Mouse (Mus musculus): ENCODE measurements around the gene Tmem169. TPM values are rescaled to one million over a fixed set of nuclear protein-coding genes. Genes with fewer than 3 reads are reported as not detected.

Tmem169 gene
- polyA plus RNA-seq, 1 experiment = 0.89 TPM

DNA sequence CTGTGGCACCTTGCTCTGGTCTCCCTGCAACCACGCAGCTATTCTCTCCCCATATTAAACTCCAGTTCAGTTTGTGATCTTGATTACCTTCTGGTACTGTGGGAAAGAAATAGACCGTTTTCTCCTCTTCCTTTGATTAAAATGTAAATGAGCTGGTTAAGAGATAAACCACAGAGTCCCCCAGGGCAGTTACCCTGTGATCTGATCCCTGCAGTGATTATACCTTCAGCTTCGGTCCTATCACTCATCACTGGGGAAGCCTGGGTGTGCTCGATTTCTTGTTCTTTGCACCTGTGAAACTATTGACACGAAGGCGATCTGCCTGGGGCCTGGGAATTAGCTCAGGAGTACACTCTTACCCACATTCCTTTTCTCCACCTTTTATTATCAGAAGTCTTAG lies 63.7 kb downstream of the Tmem169 start:
- TF ChIP-seq CTCF (IDR thresholded peaks at IDR 0.05; ENCODE audit: borderline replicate concordance, control insufficient read depth, extremely low read depth, insufficient read depth, low read length, poor library complexity) (no peak), POLR2A (IDR thresholded peaks at IDR 0.05; ENCODE audit: control insufficient read depth, extremely low read depth, insufficient read depth, low read length, poor library complexity) (no peak)
- no peaks in the 10 kb centered on the region for H3K4me1 ChIP-seq (replicated peaks; ENCODE audit: control insufficient read depth, insufficient read depth, low read length)
- H3K4me3 ChIP-seq (ENCODE audit: control insufficient read depth, insufficient read depth, low read length) = no peak overlapping the region
- no peak for DNase-seq
- H3K27ac ChIP-seq (ENCODE audit: control insufficient read depth, insufficient read depth, low read length) = no peak overlapping the region
- H3K27me3 ChIP-seq (ENCODE audit: control insufficient read depth, insufficient read depth, low read length) = no peaks in the 10 kb centered on the region
- peaks cover 5% of the 10 kb centered on the region; the same call in 1 of the 2 replicates for H3K36me3 ChIP-seq (ENCODE audit: control insufficient read depth, insufficient read depth, low read length)
- 70% methylated on average over 6 of the region's 6 CpGs for WGBS

Other genes starting within 250 kb of the Tmem169 start
- gene Mreg, start 72.1 kb upstream of the Tmem169 start, polyA plus RNA-seq (2012; rRNA removed) = 20.6 and 28.0 TPM in 2 replicates
- 3.6 TPM in 2 replicates for gene Pecr, start 55 bp upstream of the Tmem169 start, polyA plus RNA-seq (2012; rRNA removed)
- gene Xrcc5, start 23.1 kb downstream of the Tmem169 start, polyA plus RNA-seq (2012; rRNA removed) = 4.0 and 4.7 TPM in 2 replicates